Mouse (Mus musculus) kidney, adult 11 months (tissue): Measurements from ENCODE around the gene Abcb9.

ENCODE experiments used
- DNase-seq: peaks from one replicate; pipeline ENCODE4 v3.0.0; 2022

Gene Abcb9

GRCm38 (mm10) chr5:124095596-124096232 is at the start of gene Abcb9:
TSS of gene Abcb9 (minus strand) at chr5:124095798.
- peak; percentile 98 for DNase-seq

DNA sequence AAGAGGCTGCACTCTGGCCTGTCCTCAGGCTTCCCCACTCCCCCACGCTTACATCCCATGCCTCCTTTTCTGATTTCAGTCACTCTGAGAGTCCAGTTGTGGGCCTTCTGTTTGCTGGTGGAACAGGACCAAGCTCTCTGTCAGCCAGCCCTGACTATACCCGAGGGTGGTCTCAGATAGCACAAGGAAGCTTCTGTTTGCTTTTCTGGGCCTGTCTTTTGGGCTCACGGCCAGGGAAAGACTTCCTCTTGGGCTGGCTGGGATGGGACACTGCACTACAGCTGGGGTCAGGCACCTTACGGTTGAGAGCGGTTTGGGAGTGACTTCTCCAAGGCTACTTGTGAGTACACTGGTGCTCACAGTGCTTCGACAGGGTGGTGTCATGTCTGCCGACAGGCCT is 42.5 kb upstream of the Abcb9 start:
- DNase-seq: no peak

GRCm38 (mm10) chr5:124134261-124134660 is 38.7 kb upstream of the Abcb9 start:
- no peak for DNase-seq

DNA sequence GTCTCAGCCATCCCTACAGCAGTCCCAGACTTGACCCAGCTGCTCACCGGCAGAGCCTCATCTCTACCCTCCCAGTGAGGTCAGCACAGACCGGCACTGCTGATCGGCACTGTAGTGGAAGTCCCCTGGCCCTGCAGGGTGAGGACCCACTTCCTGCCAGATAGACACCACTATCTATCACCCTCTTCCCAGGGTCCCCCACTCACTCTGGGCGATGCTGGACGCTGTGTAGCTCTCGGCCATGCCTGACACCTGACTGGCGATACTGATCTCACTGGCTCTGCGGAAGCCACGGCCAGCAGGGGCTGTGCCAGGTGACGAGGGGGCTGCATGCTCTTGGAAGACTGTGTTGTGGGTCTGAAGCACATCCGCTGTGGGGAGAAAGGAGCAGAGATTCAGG is 29.5 kb upstream of the Abcb9 start:
- DNase-seq: no peak

DNA sequence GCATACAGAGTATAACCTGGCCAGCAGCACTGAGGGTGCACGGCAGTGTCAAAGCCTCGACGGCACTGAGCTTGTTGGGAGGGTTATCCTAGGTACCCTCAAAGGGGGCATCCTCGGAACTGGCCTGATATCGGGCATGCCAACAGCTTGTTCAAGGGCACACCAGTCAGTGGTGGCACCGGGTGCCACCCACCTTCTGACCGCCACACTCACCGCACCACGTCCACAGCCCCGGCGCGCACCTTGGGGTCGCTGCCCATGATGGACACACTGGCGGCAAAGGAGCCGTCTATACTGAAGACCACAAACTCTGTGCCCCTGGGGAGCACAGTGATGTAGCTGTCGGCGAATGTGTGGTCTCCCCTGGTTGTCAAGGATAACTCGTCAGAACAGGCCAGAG is 26.8 kb upstream of the Abcb9 start:
- DNase-seq: no peak

GRCm38 (mm10) chr5:124119204-124119603 is 23.6 kb upstream of the Abcb9 start:
- DNase-seq: no peak

GRCm38 (mm10) chr5:124115990-124116845 is 20.6 kb upstream of the Abcb9 start, which contains the start of gene Arl6ip4:
TSS of gene Arl6ip4 (plus strand) at chr5:124116089.
- peak; percentile 54 for DNase-seq

GRCm38 (mm10) chr5:124115531-124115930 is 19.9 kb upstream of the Abcb9 start:
- DNase-seq: no peak

- no peak for DNase-seq
These were observed 18.9 kb upstream of the Abcb9 start for GRCm38 (mm10) chr5:124114276-124115025.

DNA sequence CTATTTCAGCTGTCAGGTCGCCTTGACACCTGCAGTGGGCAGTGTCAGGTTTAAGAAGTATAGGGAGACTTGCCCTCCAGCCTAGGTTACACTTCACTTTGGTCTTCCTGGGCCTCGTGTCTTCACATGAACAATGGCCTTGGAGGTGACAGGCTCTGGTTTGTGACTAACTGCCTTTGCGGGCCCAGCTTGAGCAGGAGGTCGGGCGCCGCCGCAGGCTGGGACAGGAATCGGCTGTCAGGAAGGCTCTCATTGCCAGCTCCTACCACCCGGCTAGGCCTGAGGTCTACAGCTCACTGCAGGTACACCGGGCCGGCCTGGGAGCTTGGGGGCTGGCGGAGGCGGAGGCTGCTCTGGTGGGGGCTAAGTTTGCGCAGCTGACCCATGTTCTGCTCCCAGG is 17.4 kb upstream of the Abcb9 start:
- DNase-seq: peak; percentile 68

DNA sequence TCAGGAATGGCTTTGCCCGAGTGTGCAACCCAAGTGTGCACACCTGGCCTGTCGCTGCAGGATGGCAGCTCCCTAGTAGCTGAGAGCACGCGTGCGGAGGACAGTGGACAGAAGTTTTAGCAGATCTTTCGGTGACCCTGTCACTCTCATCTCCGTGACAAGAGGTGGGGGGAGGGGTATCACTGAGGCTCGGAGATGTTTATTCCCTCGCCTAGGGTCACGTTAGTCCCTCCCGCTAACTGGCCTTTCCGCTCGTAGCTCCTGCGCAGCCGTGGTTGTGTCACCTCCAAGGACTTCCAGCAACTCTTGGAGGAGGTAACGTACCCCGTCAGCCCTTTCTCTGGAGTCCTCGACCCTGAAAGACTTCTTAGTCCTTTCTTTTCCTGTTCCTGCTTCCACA is 16.9 kb upstream of the Abcb9 start:
- DNase-seq: no peak

DNA sequence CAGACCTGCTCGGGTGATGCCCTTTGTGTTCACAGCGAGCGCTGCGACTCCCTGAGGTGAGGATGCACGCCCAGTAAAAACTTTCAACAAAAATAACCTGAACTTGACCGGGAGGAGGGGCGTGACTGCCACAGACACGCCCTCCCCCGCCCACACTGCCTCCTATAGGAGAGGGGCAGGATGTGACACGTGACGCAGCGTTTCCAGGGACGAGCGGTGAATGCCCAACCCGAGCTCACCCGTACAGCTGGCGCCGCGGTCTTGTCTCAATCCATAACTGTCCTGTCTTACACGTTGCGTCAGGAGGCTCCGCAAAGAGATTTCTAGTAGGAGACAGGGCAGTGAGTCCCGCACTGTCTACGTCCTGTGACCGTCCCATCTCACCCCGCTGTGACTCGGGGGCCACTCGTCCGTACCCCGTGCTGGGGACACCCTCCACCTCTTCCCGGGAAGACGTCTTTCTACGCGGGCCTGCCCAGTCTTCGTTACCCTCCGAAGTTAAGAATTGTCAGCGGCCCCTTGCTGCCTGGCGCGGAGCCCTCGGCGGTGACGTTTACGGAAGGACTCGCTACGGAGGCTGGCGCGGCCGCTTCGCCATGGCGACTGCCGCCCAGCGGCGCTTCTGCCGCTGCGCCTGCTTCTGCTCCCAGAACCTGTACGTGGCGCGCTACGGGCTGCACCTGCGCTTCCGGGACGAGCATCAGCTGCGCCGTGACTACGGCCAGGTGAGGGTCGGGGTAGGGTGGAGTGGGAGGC is 16.3 kb upstream of the Abcb9 start, which contains the start of gene Ogfod2:
TSS of gene Ogfod2 (plus strand) at position 556 of the 756 bp plus-strand sequence.
- peak; percentile 95 for DNase-seq

DNA sequence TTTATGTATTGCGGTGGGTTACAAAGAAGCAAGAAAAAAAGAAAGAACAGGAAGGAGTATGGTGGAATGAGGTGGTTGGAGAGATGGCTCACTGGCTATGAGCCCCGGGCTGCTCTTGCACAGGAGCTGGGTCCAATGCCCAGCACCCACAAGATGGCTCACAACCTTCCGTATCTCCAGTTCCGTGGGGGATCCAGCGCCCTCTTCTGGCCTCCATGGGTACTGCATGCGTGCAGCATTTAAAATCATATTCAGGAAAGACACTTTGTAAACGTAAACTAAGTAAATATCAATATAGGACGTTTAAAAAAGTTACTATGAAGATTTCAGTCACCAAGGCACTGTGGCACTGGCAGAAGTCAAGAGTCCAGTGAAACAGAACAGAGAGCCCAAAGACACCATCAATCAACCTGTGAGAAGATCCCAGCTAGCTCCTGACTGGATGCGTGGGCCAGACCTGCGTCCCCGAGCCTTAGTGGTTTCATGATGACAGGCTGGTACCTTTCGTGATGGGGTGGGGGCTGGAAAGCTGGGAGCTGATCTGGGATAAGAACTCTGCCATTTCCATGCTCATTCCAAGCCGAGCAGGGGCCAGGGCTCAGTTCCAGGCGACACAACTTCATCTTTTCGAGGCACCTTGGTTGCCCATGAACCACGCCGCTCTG is 15.6 kb upstream of the Abcb9 start:
- peak; percentile 43 for DNase-seq

- DNase-seq: no peak
These were observed 8.0 kb upstream of the Abcb9 start for GRCm38 (mm10) chr5:124103552-124103951.

GRCm38 (mm10) chr5:124103020-124103419 is 7.4 kb upstream of the Abcb9 start:
- DNase-seq: no peak

DNA sequence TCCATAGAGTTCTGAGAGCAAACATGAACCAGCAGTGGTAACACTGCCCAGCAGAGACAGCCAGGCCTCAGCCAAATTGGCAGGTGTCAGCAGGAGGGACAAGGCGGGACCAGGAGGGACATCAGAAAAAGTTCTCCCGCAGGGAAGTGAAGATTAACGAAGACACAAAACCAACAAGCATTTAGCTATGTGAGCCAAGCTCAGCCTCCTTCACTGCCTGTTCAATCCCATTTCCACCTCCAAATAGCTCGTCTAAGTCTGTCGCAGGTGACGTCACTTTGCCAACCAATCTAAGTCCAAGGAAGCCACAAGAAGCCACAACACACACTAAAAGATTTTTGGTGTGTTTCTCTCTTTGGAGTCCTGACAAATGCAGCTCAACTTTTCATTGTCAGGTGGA is 6.7 kb upstream of the Abcb9 start:
- no peak for DNase-seq

GRCm38 (mm10) chr5:124100128-124101044 is 4.8 kb upstream of the Abcb9 start:
- DNase-seq: no peak

DNA sequence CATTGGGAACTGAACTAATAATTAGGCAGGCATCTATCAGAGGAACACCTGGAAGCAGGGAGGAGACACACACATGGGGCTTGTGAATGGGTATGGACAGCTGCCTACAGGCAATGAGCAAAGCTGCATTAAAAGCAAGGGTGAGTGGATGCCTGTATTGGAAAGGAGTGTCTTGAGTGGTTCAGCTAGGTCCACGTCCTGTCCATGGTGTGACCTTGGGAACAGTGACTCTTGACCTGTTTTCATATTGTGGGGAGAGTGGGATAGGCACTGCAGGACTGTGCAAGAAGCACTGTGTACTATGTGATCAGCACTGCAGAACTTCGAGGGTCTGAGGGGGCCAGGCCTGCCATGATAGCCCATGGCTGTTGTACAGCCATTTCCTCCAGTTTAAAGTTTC is 3.3 kb upstream of the Abcb9 start:
- DNase-seq: no peak

DNA sequence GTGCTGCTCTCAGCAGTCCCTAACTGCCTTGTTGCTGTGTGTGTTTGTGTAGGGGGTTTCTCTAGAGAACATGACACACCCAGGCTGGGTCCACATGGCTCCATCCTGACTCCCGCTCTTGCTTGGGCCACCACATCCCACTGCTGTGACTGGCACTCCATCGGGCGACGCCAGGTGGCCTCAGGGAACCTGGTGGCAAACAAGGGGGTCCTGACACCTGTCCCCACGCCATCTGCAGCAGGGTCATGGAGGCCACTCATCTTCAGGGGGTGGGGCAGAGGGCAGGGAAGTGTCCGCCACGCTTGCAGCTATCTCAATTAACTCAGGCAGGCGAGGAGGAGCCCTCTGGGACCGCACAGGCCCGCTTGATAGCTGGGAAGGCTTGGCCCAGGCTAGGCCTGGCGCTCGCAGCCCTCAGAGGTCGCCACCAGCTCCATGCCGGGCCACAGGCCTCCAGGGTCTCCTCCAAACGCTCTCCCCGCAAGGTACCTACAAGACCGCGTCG is 469 bp downstream of the Abcb9 start:
- DNase-seq: no peak

DNA sequence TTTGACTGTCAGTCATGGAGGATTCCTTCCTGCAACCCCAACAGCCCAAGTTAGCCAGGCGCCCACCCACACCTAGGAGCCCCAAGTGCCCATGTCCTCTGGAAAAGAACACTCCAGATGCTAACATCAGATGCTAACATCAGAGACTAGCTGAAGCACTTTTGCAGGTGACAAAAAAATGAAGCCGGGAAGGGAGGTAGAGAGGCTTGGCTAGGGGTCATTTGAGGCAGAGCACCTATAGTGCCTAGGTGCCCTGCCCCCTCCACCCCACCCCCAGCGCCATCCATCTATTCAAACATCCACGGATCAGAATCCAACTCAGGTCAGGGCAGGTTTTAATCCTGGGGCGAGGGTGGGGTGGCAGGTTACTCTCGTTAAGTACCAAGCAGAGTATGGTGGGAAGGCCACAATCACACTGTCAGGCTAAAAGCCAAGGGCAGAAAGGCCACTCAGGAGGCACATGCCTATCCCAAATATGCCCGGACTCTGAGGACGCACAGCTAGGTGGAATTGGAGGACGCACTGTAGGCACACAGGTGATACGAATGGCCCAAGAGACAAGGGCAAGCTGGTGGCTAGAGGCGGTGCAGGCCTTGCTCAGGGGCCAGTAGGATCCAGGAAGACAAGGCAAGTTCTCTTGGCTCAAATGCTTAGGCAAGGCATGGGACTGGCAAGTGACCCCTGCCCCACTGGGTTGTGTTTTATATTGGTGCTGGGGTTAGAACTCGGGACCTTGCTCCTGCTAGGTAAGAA is 1.6 kb downstream of the Abcb9 start:
- DNase-seq: no peak
